Mouse (Mus musculus) myocyte (in vitro differentiated cells): ENCODE measurements around the gene Auts2. TPM values are rescaled to one million over a fixed set of nuclear protein-coding genes. Genes with fewer than 3 reads are reported as not detected.

Source experiments
- H3K27me3 ChIP-seq: one replicate; pipeline ENCODE4 v1.6.1; 2011; ENCODE audit not compliant: control insufficient read depth, insufficient read depth, insufficient read length
- H3K36me3 ChIP-seq: one replicate; pipeline ENCODE4 v1.6.1; 2011; ENCODE audit not compliant: control insufficient read depth, insufficient read depth
- H3K4me2 ChIP-seq: one replicate; pipeline ENCODE4 v1.6.1; 2011; ENCODE audit warnings: low read depth, control low read depth
- H3K4me3 ChIP-seq: one replicate; pipeline ENCODE4 v1.5.1; 2011; ENCODE audit warnings: mild to moderate bottlenecking, control low read depth, moderate library complexity
- H3K79me2 ChIP-seq: one replicate; pipeline ENCODE4 v1.6.1; 2011; ENCODE audit not compliant: control insufficient read depth, insufficient read depth
- H3ac ChIP-seq: one replicate; pipeline ENCODE4 v1.6.1; 2011; ENCODE audit not compliant: control insufficient read depth, insufficient read length
- CEBPB ChIP-seq: IDR thresholded peaks from 2 replicates; pipeline ENCODE4 v1.6.1; 2011; ENCODE audit warnings: mild to moderate bottlenecking, moderate library complexity; ENCODE audit not compliant: poor library complexity, insufficient read depth, severe bottlenecking
- E2F4 ChIP-seq: IDR thresholded peaks from one replicate; pipeline ENCODE4 v1.6.1; 2011; ENCODE audit warnings: mild to moderate bottlenecking, control low read depth, moderate library complexity; ENCODE audit not compliant: insufficient read depth
- MAX ChIP-seq: IDR thresholded peaks from one replicate; pipeline ENCODE4 v1.6.1; 2011; ENCODE audit warnings: low read depth, mild to moderate bottlenecking, control low read depth
- MYOD1 ChIP-seq, 3 experiments: IDR thresholded peaks; one replicate each; pipeline ENCODE4 v1.6.1; 2011; ENCODE audit warnings: control low read depth in 2 of 3, low read depth in 2 of 3, mild to moderate bottlenecking in 2 of 3, moderate library complexity in 1 of 3; ENCODE audit not compliant: insufficient read length in 2 of 3, control insufficient read depth in 1 of 3
- MYOG ChIP-seq, 3 experiments: IDR thresholded peaks; one replicate each; pipeline ENCODE4 v1.6.1; 2011; ENCODE audit warnings: control low read depth in 2 of 3, low read depth in 2 of 3, mild to moderate bottlenecking in 2 of 3; ENCODE audit not compliant: insufficient read length in 2 of 3, control insufficient read depth in 1 of 3, insufficient read depth in 1 of 3
- POLR2A ChIP-seq: IDR thresholded peaks from one replicate; pipeline ENCODE4 v1.6.1; 2011; ENCODE audit warnings: low read depth, mild to moderate bottlenecking, control low read depth, moderate library complexity; ENCODE audit not compliant: insufficient read length
- POLR2AphosphoS2 ChIP-seq: IDR thresholded peaks from one replicate; pipeline ENCODE4 v1.6.1; 2011; ENCODE audit warnings: low read depth, control low read depth; ENCODE audit not compliant: insufficient read length
- REST ChIP-seq: IDR thresholded peaks from one replicate; pipeline ENCODE4 v1.6.1; 2011; ENCODE audit warnings: mild to moderate bottlenecking, control low read depth, moderate library complexity; ENCODE audit not compliant: insufficient read depth, insufficient read length
- SRF ChIP-seq: IDR thresholded peaks from one replicate; pipeline ENCODE4 v1.6.1; 2011; ENCODE audit warnings: low read depth; ENCODE audit not compliant: control insufficient read depth, insufficient read length
- TCF12 ChIP-seq: IDR thresholded peaks from one replicate; pipeline ENCODE4 v1.6.1; 2011; ENCODE audit warnings: mild to moderate bottlenecking, control low read depth; ENCODE audit not compliant: poor library complexity, insufficient read depth, severe bottlenecking
- TCF3 ChIP-seq: IDR thresholded peaks from one replicate; pipeline ENCODE4 v1.6.1; 2011; ENCODE audit warnings: low read depth, control low read depth; ENCODE audit not compliant: insufficient read length
- USF1 ChIP-seq: IDR thresholded peaks from one replicate; pipeline ENCODE4 v1.6.1; 2011; ENCODE audit warnings: low read depth, mild to moderate bottlenecking, control low read depth, moderate library complexity
- polyA plus RNA-seq: library from polyadenylated mRNA; unstranded; fragments of >200 nt; fragmentation: generic; extraction: Trizol; gene quantifications from one replicate; pipeline ENCODE4 v1.2.1, GENCODE M21; 2012; ENCODE audit warnings: missing spikeins

Auts2 gene
- polyA plus RNA-seq, 1 experiment, result 8.0 TPM

DNA sequence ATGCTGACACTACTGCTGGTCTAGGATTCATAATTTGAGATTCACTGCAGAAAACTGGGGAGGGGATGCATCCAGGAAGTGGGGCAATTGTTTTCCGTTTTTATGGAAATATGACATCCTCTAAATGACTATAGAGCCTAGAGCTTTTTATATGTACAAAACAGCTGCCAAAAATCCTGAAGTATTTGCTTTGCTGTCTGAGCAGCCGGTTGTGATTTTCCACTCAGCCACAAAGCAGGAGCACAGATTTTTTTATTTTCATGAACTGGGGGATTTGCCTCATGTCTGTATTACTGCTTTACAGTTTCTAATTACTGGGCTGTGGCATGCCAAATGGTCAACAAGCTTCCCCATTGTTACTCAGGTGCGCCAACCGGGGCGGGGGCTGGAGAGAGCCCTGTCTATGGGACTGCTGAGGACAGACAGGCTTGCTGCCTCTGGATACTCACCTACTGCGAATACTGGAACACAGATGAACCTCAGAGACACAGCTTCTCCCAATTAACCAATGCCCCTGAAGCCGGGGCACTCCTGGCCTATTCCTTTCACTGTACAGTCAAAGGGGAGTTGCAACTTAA lies 53.3 kb downstream of the Auts2 start:
- H3K4me2 ChIP-seq, result no peak overlapping the region
- H3K36me3 ChIP-seq, result no peaks in the 10 kb centered on the region
- TF ChIP-seq MYOD1 (IDR thresholded peaks at IDR 0.05; ENCODE audit: control insufficient read depth in 1 of 3, insufficient read length in 2 of 3, low read depth in 2 of 3) (no peak), USF1 (no peak), TCF3 (no peak), TCF12 (no peak), CEBPB (no peak), REST (no peak), POLR2A (no peak), MAX (no peak), E2F4 (no peak), SRF (no peak), MYOG (IDR thresholded peaks at IDR 0.05; ENCODE audit: control insufficient read depth in 1 of 3, insufficient read depth in 1 of 3, insufficient read length in 2 of 3, low read depth in 2 of 3) (no peak), POLR2AphosphoS2 (no peak)
- H3K79me2 ChIP-seq, result no peaks in the 10 kb centered on the region
- H3K27me3 ChIP-seq, result no peaks in the 10 kb centered on the region
- no peak overlapping the region for H3ac ChIP-seq
- no peak overlapping the region for H3K4me3 ChIP-seq

DNA sequence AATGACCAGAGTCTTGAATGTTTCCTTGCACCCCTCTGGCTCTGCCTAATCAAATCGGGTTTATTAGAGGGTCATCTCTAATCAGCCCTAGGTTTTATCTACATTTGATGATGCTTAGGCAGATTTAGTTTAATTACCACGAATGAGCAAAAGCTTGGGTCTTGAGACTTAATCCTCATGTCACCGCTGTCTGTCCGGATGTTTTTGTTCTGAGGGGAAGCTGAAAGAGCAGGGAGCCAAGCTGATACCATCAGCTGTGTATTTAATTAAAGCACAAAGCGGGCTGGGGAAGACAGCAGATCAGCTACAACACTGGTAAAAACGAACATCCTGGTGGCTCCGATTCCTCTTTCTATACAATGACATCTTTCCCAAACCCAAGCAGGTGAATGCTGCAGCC lies 56.3 kb downstream of the Auts2 start:
- no peak overlapping the region for H3ac ChIP-seq
- no peaks in the 10 kb centered on the region for H3K36me3 ChIP-seq
- H3K4me3 ChIP-seq, result no peak overlapping the region
- H3K4me2 ChIP-seq, result no peak overlapping the region
- no peaks in the 10 kb centered on the region for H3K79me2 ChIP-seq
- H3K27me3 ChIP-seq, result no peaks in the 10 kb centered on the region
- no peak for TF ChIP-seq MAX
- no peak for TF ChIP-seq CEBPB
- no peak for TF ChIP-seq REST
- TF ChIP-seq POLR2A, result no peak
- no peak for TF ChIP-seq TCF3
- TF ChIP-seq USF1, result no peak
- no peak for TF ChIP-seq MYOD1 (IDR thresholded peaks at IDR 0.05; ENCODE audit: control insufficient read depth in 1 of 3, insufficient read length in 2 of 3, low read depth in 2 of 3)
- TF ChIP-seq SRF, result no peak
- no peak for TF ChIP-seq MYOG (IDR thresholded peaks at IDR 0.05; ENCODE audit: control insufficient read depth in 1 of 3, insufficient read depth in 1 of 3, insufficient read length in 2 of 3, low read depth in 2 of 3)
- TF ChIP-seq POLR2AphosphoS2, result no peak
- TF ChIP-seq TCF12, result no peak
- TF ChIP-seq E2F4, result no peak

DNA sequence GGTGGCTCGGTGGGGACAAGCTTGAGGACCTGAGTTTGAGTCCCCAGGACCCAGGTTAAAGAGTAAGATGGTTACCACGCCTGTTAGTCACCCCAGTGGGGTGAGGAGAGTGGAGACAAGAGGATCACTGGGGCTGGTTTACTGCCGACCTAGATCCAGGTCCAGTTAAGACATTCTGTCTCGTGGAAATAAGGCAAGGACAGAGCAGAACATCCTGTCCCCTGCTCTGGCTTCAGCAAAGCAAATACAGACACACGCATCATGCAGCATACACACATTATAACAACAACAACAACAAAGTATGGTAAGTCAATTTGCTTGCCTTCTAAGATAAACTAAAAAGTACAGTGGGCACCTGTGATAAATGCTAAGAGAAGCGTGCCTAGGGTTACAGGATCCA lies 57.1 kb downstream of the Auts2 start:
- H3K79me2 ChIP-seq, result no peaks in the 10 kb centered on the region
- no peak for TF ChIP-seq SRF
- no peak for TF ChIP-seq USF1
- TF ChIP-seq REST, result no peak
- TF ChIP-seq POLR2AphosphoS2, result no peak
- no peak for TF ChIP-seq MAX
- no peak for TF ChIP-seq TCF12
- no peak for TF ChIP-seq MYOD1 (IDR thresholded peaks at IDR 0.05; ENCODE audit: control insufficient read depth in 1 of 3, insufficient read length in 2 of 3, low read depth in 2 of 3)
- no peak for TF ChIP-seq CEBPB
- no peak for TF ChIP-seq TCF3
- no peak for TF ChIP-seq MYOG (IDR thresholded peaks at IDR 0.05; ENCODE audit: control insufficient read depth in 1 of 3, insufficient read depth in 1 of 3, insufficient read length in 2 of 3, low read depth in 2 of 3)
- no peak for TF ChIP-seq E2F4
- no peak for TF ChIP-seq POLR2A

DNA sequence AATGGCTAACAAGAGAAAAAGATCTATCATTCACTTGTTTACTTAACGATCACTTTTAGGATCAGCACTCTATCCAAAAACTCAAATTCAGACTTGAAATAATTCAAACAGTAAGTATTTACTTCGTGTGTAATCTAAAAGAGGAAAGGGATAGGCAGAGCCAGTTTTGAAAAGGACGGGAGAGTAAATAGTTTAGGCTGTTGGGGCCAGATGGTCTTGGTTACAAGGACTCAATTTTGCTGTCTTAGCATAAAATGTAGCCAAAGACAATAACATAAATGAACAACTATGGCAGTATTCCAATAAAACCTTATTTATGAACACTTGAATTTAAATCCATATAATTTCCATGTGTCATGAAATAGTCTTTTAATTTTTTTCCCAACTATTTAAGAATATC lies 57.7 kb downstream of the Auts2 start:
- Histone ChIP-seq H3ac (no peak overlapping the region), H3K79me2 (no peaks in the 10 kb centered on the region), H3K4me2 (no peak overlapping the region), H3K4me3 (no peak overlapping the region), H3K36me3 (no peaks in the 10 kb centered on the region), H3K27me3 (no peaks in the 10 kb centered on the region)
- TF ChIP-seq USF1, result no peak
- no peak for TF ChIP-seq REST
- no peak for TF ChIP-seq MYOD1 (IDR thresholded peaks at IDR 0.05; ENCODE audit: control insufficient read depth in 1 of 3, insufficient read length in 2 of 3, low read depth in 2 of 3)
- no peak for TF ChIP-seq CEBPB
- TF ChIP-seq POLR2A, result no peak
- TF ChIP-seq MYOG (IDR thresholded peaks at IDR 0.05; ENCODE audit: control insufficient read depth in 1 of 3, insufficient read depth in 1 of 3, insufficient read length in 2 of 3, low read depth in 2 of 3), result no peak
- TF ChIP-seq TCF3, result no peak
- TF ChIP-seq SRF, result no peak
- TF ChIP-seq MAX, result no peak
- TF ChIP-seq TCF12, result no peak
- no peak for TF ChIP-seq E2F4

More for the DNA sequence above, 57.1 kb downstream of the Auts2 start:
- Histone ChIP-seq H3ac (no peak overlapping the region), H3K4me3 (no peak overlapping the region), H3K27me3 (no peaks in the 10 kb centered on the region), H3K4me2 (no peak overlapping the region), H3K36me3 (no peaks in the 10 kb centered on the region)
